Mouse (Mus musculus): Measurements from ENCODE around the gene Pola2. TPM values are rescaled to one million over a fixed set of nuclear protein-coding genes. Genes with fewer than 3 reads are reported as not detected.

Pola2 gene
- 20.8 and 24.8 TPM in 2 replicates for polyA plus RNA-seq (2015; fragmentation: Nextera tagmentation; extraction: Ambion mirVana)

DNA sequence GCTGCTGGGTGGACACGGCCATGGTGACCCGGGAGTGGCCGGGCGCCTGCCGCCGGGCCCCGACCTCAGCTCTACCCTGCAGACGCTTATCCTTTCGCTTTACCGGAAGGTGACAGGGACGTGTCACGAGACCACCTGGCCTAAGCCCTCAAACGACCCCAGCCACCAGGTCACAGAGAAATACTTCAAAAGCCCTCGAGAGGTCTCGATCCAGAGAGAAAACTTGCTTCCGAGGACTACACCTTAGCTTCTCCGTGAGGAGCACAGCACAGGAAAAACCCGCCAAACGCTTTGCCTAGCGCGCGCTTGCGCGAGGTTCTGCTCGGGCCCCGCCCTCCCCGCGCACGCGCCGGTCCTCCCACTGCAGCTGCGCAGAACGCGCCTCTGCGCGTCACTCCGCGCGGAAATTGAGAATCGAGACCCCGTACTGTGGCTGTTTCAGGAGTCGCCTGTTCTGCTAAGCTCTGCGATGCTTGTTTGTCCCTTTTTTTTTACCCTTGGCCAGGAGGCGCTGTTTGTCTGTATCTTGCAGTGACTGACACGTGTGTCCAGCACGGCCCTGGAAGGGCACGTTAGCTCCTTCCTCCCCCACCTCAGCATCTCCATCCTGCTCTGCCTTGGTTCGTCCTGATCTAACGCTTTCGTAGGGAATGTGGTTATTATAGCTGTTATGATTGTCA lies at the start of gene Pola2:
Gene Pola2, minus strand, starts transcription at position 320 of the 680 bp plus-strand sequence.
- peak within 1 kb of the TSS; percentile 14 for H3K27ac ChIP-seq (replicated peaks)
- under 1% methylated on average over 50 of the region's 50 CpGs for WGBS

DNA sequence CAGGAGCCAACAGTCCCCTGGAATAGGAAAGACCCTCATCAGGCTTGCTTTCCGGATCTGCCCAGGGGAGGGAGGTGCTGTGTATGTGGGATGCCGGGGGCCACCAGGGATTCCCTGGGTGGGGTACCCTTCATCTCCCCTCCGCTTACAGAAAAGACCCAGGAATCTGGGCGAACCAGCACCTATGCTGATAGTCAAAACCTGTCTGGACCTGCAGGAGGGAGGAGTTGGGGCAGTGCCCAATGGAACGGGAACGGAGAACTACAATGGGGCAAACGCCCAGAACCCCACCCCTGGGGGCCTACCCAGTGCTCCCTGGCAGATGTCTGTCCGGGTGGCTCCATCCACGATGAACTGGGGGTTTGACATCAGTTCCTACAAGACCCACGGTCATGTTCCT lies 49.7 kb upstream of the Pola2 start:
- no peak overlapping the region for H3K4me3 ChIP-seq
- no peaks in the 10 kb centered on the region for H3K36me3 ChIP-seq
- no peak overlapping the region for H3K9ac ChIP-seq
- H3K4me1 ChIP-seq (replicated peaks), result peaks cover 19% of the 10 kb centered on the region
- 87% methylated on average over 10 of the region's 10 CpGs for WGBS
- no peak for ATAC-seq (ENCODE audit: low read depth)
- peaks cover 47% of the 10 kb centered on the region for H3K27me3 ChIP-seq
- H3K9me3 ChIP-seq, result no peaks in the 10 kb centered on the region
- H3K27ac ChIP-seq (replicated peaks), result no peak overlapping the region
- no peak overlapping the region for H3K4me2 ChIP-seq

More for the DNA sequence above, at the start of gene Pola2:
- Histone ChIP-seq H3K4me2 (peak within 1 kb of the TSS; percentile 85), H3K36me3 (no peaks in the 10 kb centered on the region), H3K4me1 (replicated peaks) (peaks cover 22% of the 10 kb centered on the region), H3K27me3 (no peaks in the 10 kb centered on the region), H3K9ac (peak within 1 kb of the TSS; percentile 78), H3K4me3 (peak within 1 kb of the TSS; percentile 63), H3K9me3 (no peaks in the 10 kb centered on the region)
- ATAC-seq (ENCODE audit: low read depth), result peak; percentile 90

DNA sequence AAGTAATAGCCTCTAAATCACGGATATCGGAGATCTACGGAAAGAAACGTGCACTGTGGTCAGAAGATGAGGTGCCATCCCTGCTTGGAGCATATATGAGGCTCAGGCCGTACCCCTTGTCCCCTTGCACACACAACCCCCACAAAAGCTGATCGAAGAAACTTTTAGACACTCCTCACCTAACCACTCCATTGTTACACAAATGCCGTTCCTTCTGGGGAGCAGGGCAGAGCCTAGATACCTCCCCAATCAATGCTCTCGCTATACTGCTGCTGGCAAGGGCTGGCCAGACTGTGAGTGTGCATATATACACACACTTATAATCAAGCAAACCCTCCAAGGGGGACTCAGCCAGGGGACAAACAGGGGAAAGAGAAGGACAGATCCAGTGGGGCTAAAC lies 45.1 kb upstream of the Pola2 start:
- H3K9me3 ChIP-seq, result no peaks in the 10 kb centered on the region
- no peak overlapping the region for H3K4me2 ChIP-seq
- ATAC-seq (ENCODE audit: low read depth), result no peak
- H3K4me1 ChIP-seq (replicated peaks), result no peaks in the 10 kb centered on the region
- no peak overlapping the region for H3K9ac ChIP-seq
- H3K4me3 ChIP-seq, result no peak overlapping the region
- WGBS, result 69% methylated on average over 8 of the region's 8 CpGs
- no peaks in the 10 kb centered on the region for H3K36me3 ChIP-seq
- H3K27me3 ChIP-seq, result peaks cover 13% of the 10 kb centered on the region
- no peak overlapping the region for H3K27ac ChIP-seq (replicated peaks)

DNA sequence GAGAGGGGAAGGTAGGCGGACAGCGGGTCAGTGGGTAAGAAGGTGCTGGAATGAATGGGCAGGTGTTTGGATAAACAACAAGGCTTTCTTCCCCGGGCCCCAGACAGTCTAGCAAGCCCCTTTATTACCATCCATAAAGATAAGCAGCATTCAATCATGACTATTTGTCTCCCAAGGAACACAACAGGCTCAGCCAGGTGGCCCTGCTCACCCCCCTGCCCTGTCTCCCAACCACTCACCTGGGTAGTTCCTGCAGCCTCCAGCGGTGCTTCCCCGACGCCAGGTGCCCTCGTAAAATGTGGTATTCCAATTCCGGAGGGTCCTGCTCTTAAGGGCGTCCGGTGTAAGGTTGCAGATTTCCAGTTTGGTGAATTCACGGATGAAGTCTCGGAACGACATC lies 43.0 kb upstream of the Pola2 start:
- no peaks in the 10 kb centered on the region for H3K4me1 ChIP-seq (replicated peaks)
- no peaks in the 10 kb centered on the region for H3K36me3 ChIP-seq
- 86% methylated on average over 13 of the region's 13 CpGs for WGBS
- H3K4me3 ChIP-seq, result no peak overlapping the region
- H3K9ac ChIP-seq, result no peak overlapping the region
- H3K4me2 ChIP-seq, result no peak overlapping the region
- H3K9me3 ChIP-seq, result no peaks in the 10 kb centered on the region
- no peaks in the 10 kb centered on the region for H3K27me3 ChIP-seq
- H3K27ac ChIP-seq (replicated peaks), result no peak overlapping the region
- no peak for ATAC-seq (ENCODE audit: low read depth)

DNA sequence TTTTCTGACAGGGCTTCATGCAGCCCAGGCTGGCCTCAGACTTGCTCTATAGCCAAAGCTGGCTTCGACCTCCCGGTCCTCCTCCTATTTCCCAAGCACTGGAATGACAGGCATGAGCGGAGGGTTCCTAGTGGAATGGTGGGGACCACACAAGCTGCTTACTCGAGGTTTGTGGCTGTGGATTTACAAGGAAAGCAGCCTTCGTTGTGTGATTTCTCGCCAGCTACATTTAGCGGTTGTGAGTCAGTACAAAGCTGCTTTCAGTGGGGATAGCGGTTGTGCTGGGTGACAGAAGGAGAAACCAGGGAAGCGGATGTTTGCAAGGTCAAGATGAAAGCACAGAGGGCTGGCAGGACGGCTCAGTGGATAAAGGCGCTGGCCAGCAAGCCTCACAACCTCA lies 41.5 kb upstream of the Pola2 start:
- Histone ChIP-seq H3K4me1 (replicated peaks) (no peaks in the 10 kb centered on the region), H3K27ac (replicated peaks) (no peak overlapping the region), H3K36me3 (no peaks in the 10 kb centered on the region), H3K4me3 (no peak overlapping the region), H3K27me3 (no peaks in the 10 kb centered on the region), H3K4me2 (no peak overlapping the region), H3K9me3 (no peaks in the 10 kb centered on the region), H3K9ac (no peak overlapping the region)
- 61% methylated on average over 11 of the region's 11 CpGs for WGBS
- no peak for ATAC-seq (ENCODE audit: low read depth)

DNA sequence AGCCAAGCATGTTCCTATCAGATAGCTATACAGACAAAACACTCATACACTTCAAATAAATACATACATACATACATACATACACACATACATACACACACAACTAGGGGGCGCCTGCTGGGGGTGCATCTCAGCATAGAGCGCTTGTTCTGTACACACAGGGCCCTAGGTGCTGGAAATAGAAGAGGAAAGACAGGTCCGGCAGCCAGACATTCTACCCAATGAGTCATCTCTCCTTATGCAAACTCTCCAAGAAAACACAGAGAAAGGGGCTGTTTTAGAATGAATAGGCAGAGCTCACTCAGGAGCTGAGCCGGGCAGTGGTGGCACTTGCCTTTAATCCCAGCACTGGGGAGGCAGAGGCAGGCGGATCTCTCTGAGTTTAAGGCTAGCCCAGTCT lies 36.0 kb upstream of the Pola2 start:
- no peaks in the 10 kb centered on the region for H3K27me3 ChIP-seq
- H3K4me2 ChIP-seq, result no peak overlapping the region
- H3K27ac ChIP-seq (replicated peaks), result no peak overlapping the region
- H3K9ac ChIP-seq, result no peak overlapping the region
- H3K4me3 ChIP-seq, result no peak overlapping the region
- H3K36me3 ChIP-seq, result no peaks in the 10 kb centered on the region
- 77% methylated on average over 5 of the region's 5 CpGs for WGBS
- no peaks in the 10 kb centered on the region for H3K4me1 ChIP-seq (replicated peaks)
- no peaks in the 10 kb centered on the region for H3K9me3 ChIP-seq
- ATAC-seq (ENCODE audit: low read depth), result no peak

DNA sequence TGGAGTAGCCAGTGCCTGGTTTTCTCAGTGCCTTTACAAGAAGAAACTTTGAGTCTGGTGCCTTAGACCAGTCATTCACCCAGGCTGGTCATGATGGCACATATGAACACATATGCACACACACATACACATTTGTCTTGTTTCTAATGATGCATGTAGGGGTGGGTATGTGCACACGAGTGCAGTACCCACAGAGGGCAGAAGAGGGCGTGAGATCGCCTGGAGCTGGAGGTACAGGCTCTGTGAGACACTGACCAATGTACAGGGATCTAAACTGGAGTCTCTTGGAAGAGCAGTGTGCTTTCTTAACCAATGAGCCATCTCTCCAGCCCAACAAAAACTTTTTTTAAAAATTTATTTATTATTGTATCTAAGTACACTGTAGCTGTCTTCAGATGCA lies 34.2 kb upstream of the Pola2 start:
- Histone ChIP-seq H3K4me2 (no peak overlapping the region), H3K27me3 (no peaks in the 10 kb centered on the region), H3K27ac (replicated peaks) (no peak overlapping the region), H3K9ac (no peak overlapping the region), H3K36me3 (no peaks in the 10 kb centered on the region), H3K9me3 (no peaks in the 10 kb centered on the region), H3K4me3 (no peak overlapping the region), H3K4me1 (replicated peaks) (no peaks in the 10 kb centered on the region)
- WGBS, result 83% methylated on average over 3 of the region's 3 CpGs
- no peak for ATAC-seq (ENCODE audit: low read depth)

DNA sequence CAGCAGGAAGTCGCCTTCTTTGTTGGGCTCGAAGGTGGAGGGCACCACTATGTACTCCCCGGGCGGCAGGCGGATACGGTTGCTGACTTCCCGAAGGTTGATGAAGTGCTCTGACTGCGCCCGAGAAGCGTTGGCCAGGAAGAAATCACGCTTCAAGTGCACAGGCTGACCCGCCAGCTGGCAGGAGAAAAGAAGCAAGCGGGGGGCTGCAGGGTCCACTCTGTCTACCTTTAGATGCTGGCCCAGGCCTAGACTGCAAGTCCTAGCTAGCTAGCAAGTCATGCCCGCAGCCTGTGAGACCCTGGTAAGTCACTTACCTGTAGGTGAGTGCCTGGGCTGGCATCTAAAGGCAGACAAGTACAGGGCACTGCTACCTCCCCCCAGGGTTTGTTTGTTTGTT lies 30.7 kb upstream of the Pola2 start:
- 85% methylated on average over 14 of the region's 14 CpGs for WGBS
- Histone ChIP-seq H3K36me3 (no peaks in the 10 kb centered on the region), H3K4me1 (replicated peaks) (no peaks in the 10 kb centered on the region; the same call in 1 of the 2 replicates), H3K27me3 (no peaks in the 10 kb centered on the region), H3K9ac (no peak overlapping the region), H3K27ac (replicated peaks) (no peak overlapping the region), H3K4me3 (no peak overlapping the region), H3K4me2 (no peak overlapping the region), H3K9me3 (no peaks in the 10 kb centered on the region)
- no peak for ATAC-seq (ENCODE audit: low read depth)

DNA sequence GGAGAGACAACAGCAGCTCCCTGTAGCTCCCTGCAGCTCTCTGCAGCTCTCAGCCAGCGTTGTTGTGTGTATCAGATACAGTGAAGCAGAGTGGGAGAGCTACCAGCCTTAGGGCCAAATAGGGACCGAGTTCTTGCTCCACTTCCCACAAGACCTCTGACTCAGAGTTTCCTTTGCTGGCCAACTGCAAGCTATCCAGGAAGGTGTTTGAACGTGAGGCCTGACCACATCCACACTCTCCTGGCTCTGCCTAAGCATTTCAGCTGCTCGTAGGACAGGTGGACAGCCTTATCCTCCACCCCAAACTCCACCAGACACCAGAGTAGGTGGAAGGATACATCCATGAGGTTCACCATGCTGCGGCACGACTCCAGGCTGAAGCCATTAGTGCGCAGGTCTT lies 28.0 kb upstream of the Pola2 start:
- H3K36me3 ChIP-seq, result no peaks in the 10 kb centered on the region
- 85% methylated on average over 7 of the region's 7 CpGs for WGBS
- no peak overlapping the region for H3K27ac ChIP-seq (replicated peaks)
- no peak overlapping the region for H3K4me2 ChIP-seq
- H3K4me1 ChIP-seq (replicated peaks), result peaks cover 11% of the 10 kb centered on the region
- no peaks in the 10 kb centered on the region for H3K9me3 ChIP-seq
- ATAC-seq (ENCODE audit: low read depth), result no peak
- H3K27me3 ChIP-seq, result no peaks in the 10 kb centered on the region
- H3K9ac ChIP-seq, result no peak overlapping the region
- H3K4me3 ChIP-seq, result no peak overlapping the region

DNA sequence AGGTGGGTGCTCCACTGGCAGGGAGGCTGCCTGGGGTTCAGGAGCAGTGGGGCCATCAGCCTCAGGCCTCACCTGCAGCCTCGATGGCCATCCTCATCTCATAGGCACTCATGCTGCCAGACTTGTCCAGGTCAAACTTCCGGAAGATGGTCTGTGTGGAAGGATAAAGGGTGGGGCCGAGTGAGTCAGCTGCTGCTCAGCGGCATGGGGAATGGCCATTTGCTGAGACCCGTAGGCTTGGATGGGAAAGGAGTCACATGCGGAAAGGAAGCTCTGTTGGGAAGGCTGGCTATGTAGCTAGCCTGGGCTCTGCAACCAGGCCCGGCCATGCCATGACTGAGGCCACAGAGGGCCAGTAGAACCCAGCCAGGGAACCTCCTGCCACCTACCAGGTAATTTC lies 27.5 kb upstream of the Pola2 start:
- H3K27ac ChIP-seq (replicated peaks), result no peak overlapping the region
- no peaks in the 10 kb centered on the region for H3K27me3 ChIP-seq
- no peak for ATAC-seq (ENCODE audit: low read depth)
- no peaks in the 10 kb centered on the region for H3K9me3 ChIP-seq
- H3K4me1 ChIP-seq (replicated peaks), result peaks cover 11% of the 10 kb centered on the region
- no peak overlapping the region for H3K4me3 ChIP-seq
- no peak overlapping the region for H3K4me2 ChIP-seq
- no peaks in the 10 kb centered on the region for H3K36me3 ChIP-seq
- no peak overlapping the region for H3K9ac ChIP-seq
- WGBS, result 87% methylated on average over 7 of the region's 7 CpGs

DNA sequence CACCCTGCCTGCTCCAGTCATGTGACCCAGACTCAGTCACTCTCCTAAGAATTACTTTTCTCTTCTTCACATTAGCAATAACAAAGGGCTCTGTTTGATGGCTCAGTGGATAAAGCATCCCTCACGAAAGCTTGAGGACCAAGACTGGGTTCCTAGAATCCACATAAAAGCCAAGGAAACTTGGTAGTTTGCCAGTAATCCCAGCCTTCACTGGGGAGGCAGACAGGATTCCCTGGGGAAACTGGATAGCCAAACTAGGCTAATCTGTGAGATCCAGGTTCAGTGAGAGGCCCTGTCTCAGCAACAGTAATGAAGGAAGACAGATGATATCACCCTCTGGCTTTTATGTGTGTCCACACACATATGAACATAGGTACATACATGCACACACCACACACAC lies 26.9 kb upstream of the Pola2 start:
- no peak overlapping the region for H3K4me2 ChIP-seq
- no peak overlapping the region for H3K27ac ChIP-seq (replicated peaks)
- no peaks in the 10 kb centered on the region for H3K9me3 ChIP-seq
- H3K27me3 ChIP-seq, result no peaks in the 10 kb centered on the region
- no peak for ATAC-seq (ENCODE audit: low read depth)
- 53% methylated on average over 1 of the region's 1 CpGs for WGBS
- H3K4me3 ChIP-seq, result no peak overlapping the region
- peaks cover 11% of the 10 kb centered on the region for H3K4me1 ChIP-seq (replicated peaks)
- H3K36me3 ChIP-seq, result no peaks in the 10 kb centered on the region
- no peak overlapping the region for H3K9ac ChIP-seq

DNA sequence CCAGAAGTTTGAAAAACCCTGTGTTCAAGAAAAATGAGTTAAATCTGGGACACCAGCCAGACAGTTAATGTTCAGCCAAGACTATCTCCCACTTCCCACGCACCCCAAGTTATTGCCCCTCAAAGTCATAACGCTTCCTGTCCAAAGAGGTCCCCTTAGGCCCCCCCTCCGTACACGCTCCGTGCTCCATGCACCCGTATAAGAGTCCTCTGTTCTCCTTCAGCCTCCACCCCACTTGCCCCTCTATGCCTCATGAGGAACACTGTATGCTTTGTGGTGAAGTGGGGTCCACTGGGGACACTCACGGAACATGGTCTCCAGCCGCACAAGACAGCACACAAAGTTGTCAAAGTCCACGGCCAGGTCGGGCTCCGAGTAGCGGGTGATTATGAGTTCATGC lies 26.0 kb upstream of the Pola2 start:
- Histone ChIP-seq H3K27me3 (no peaks in the 10 kb centered on the region), H3K9me3 (no peaks in the 10 kb centered on the region), H3K36me3 (no peaks in the 10 kb centered on the region), H3K4me3 (no peak overlapping the region), H3K4me1 (replicated peaks) (peaks cover 11% of the 10 kb centered on the region), H3K9ac (no peak overlapping the region), H3K27ac (replicated peaks) (no peak overlapping the region), H3K4me2 (no peak overlapping the region)
- 93% methylated on average over 12 of the region's 12 CpGs for WGBS
- ATAC-seq (ENCODE audit: low read depth), result no peak

DNA sequence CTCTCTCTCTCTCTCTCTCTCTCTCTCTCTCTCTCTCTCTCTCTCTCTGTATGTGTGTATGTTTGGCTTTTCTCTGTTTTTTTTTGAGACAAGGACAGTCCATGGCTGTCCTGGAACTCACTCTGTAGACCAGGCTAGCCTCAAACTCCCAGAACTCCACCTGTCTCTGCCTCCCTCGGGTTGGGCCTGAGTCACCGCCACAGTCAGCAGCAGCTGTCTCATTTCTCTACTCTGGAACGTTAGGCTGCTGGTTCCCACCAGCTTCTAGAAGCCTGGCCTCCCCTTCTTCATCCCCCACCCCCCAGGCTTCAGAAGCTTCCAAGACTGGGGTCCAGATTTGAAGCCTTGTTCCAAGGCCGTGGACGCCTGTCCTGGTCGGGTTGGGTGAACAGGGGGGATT lies 25.6 kb upstream of the Pola2 start:
- ATAC-seq (ENCODE audit: low read depth), result no peak
- WGBS, result 78% methylated on average over 6 of the region's 6 CpGs

More for the DNA sequence above, 25.6 kb upstream of the Pola2 start:
- Histone ChIP-seq H3K36me3 (no peaks in the 10 kb centered on the region), H3K4me3 (no peak overlapping the region), H3K4me1 (replicated peaks) (peaks cover 11% of the 10 kb centered on the region), H3K27me3 (no peaks in the 10 kb centered on the region), H3K9ac (no peak overlapping the region), H3K27ac (replicated peaks) (peak overlapping the region; percentile 74), H3K4me2 (peak overlapping the region; percentile 43), H3K9me3 (no peaks in the 10 kb centered on the region)
